Mouse (Mus musculus) embryonic fibroblast, embryonic 13.5 days (primary cell): ENCODE data around the gene Dbt. TPM values are rescaled to one million over a fixed set of nuclear protein-coding genes. Genes with fewer than 3 reads are reported as not detected.
"Not testable (repeated sequence)": the region's sequence is repeated elsewhere in the genome, so short reads cannot be mapped to it uniquely, and the experiment has no call there.

ENCODE experiments used
- H3K27ac ChIP-seq: 2 replicates; pipeline ENCODE4 v1.5.1; 2012; ENCODE audit warnings: low read length, control low read depth, inconsistent platforms; ENCODE audit not compliant: insufficient read depth
- H3K4me1 ChIP-seq: 2 replicates; pipeline ENCODE4 v1.6.1; 2011; ENCODE audit warnings: low read length; ENCODE audit not compliant: control insufficient read depth, insufficient read depth
- H3K4me3 ChIP-seq: 2 replicates; pipeline ENCODE4 v1.5.1; 2011; ENCODE audit warnings: mild to moderate bottlenecking, control low read depth, low read length; ENCODE audit not compliant: insufficient read depth
- CTCF ChIP-seq: IDR thresholded peaks from 2 replicates; pipeline ENCODE4 v1.5.1; 2011; ENCODE audit warnings: mild to moderate bottlenecking, control low read depth, low read length, moderate library complexity, borderline replicate concordance; ENCODE audit not compliant: insufficient read depth
- POLR2A ChIP-seq: IDR thresholded peaks from 2 replicates; pipeline ENCODE4 v1.6.1; 2011; ENCODE audit warnings: low read depth, mild to moderate bottlenecking, control low read depth, low read length, moderate library complexity
- polyA plus RNA-seq: library from polyadenylated mRNA; stranded (reverse); fragments of >200 nt; gene quantifications from 2 replicates; pipeline ENCODE4 v1.2.4, GENCODE M21; 2011; ENCODE audit warnings: low read depth; ENCODE audit not compliant: missing spikeins, insufficient read length

Dbt gene
- polyA plus RNA-seq, 1 experiment: 22.8 TPM

DNA sequence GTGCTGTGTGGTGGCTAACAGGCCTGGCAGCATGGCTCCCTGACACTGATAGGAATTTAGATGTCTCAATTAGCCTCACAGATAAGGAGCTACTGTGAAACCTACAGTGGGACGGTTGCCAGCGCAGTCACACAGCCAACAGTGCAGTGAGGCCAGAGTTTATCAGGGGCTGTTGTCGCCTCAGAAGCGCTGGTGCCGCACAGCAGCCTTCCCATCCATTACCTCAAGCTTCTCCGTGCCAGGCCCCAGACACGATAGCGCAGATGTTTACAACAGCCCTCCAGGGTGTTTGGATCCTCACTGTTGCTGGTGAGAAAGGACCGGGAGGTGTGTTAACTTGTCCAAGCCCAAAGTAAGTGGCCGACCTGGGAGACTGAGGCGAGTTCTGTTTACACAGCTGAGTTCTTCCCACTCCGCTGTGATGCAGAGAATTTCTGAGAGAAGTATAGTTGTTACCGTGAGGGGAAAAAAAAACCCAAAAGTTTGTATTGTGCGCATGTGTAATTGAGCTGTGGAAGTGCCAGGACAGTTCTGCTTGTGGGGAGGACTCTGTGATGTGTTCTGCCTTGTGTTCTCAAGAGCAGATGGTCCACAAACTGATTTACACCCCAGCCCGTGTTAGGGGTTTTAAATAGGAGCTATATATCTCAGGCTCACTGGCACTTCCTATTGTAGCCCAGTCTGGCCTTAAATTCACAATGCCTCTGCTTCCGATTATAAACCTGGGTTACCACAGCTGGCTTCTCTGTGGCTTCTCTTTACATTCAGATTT is 23.7 kb downstream of the Dbt start:
- no peak overlapping the region for H3K27ac ChIP-seq
- H3K4me1 ChIP-seq: no peaks in the 10 kb centered on the region; the same call in 1 of the 2 replicates
- TF ChIP-seq POLR2A (no peak), CTCF (no peak)
- no peak overlapping the region for H3K4me3 ChIP-seq

DNA sequence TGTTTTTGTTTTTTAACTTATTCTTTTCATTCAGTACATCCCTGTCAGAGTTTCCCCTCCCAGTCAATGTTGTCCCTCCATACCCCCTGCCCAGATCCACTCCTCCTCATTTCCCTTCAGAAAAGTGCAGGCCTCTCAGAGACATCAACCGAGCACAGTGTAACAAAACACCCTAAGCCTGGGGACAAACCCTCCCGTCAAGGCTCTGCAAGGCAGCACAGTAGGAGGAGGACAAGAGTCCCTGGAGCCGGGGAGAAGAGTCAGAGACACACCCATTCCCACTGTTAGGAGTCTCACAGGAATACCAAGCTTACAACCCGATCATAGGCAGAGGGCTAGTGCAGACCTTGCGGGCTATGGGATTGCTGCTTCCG is 24.3 kb downstream of the Dbt start:
- TF ChIP-seq CTCF (no peak), POLR2A (no peak)
- H3K27ac ChIP-seq: no peak overlapping the region
- H3K4me3 ChIP-seq: no peak overlapping the region
- no peaks in the 10 kb centered on the region; the same call in 1 of the 2 replicates for H3K4me1 ChIP-seq

DNA sequence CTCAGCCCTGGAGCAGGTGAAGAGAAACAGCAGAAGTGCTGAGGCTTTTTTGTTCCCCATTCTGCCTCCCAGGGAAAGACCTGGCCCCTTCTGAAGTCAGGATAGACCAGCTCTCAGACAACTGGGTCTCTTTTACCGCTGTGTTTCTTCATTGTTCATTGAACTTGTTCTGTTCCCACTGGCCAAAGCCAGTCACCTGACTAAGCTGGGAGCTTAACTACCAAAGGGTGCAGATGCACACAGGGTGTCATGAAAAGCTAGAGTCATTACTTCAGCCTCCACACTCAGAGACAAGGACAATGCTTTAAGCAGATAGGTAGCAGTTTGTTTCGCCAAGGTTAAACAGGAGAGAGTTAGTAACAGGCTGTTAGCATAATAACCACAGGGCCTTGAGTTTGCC is 29.2 kb downstream of the Dbt start:
- TF ChIP-seq POLR2A (no peak), CTCF (no peak)
- H3K27ac ChIP-seq: no peak overlapping the region

DNA sequence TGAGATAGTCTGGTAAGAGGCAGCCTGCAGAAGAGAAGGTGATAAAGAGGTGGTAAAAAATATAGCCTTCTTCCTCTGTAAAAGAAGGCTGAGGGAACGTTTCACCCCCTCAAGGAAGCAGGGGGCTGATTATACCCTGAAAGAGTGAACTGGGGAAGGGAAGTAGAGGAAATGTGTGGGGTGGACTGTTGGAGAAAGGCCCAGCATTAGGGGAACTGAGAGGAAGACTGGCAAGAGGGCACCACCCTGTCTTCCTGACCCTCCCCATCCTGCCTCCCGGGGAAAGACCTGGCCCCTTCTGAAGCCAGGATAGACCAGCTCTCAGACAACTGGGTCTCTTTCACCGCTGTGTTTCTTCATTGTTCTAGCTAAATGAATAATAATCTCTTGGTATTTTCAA is 29.7 kb downstream of the Dbt start:
- no peaks in the 10 kb centered on the region for H3K4me1 ChIP-seq
- TF ChIP-seq POLR2A: no peak
- TF ChIP-seq CTCF: no peak
- H3K27ac ChIP-seq: no peak overlapping the region
- H3K4me3 ChIP-seq: no peak overlapping the region

More for the DNA sequence above, 29.2 kb downstream of the Dbt start:
- no peak overlapping the region for H3K4me3 ChIP-seq
- H3K4me1 ChIP-seq: no peaks in the 10 kb centered on the region

DNA sequence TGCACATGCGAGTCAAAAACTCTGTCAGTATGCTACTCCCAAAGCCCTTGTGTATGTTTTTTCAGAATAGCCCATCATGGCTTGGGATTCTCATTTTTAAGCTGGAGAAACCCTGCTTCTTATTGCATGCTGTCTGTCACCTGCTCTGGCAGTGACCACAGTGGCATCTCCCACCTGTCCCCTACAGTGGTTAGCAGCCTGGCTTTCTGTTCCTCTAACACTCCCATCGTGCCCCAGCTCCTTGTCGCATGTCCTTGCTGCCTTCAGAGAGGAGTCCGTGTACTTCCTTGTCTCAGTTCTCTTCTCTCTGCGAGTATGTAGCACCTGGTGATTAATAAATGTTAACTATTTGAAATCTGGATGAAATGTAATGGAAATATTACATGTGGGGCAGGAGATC is 34.6 kb downstream of the Dbt start:
- Histone ChIP-seq H3K27ac (no peak overlapping the region), H3K4me1 (peaks cover 6% of the 10 kb centered on the region), H3K4me3 (no peak overlapping the region)
- TF ChIP-seq POLR2A: no peak
- no peak for TF ChIP-seq CTCF

DNA sequence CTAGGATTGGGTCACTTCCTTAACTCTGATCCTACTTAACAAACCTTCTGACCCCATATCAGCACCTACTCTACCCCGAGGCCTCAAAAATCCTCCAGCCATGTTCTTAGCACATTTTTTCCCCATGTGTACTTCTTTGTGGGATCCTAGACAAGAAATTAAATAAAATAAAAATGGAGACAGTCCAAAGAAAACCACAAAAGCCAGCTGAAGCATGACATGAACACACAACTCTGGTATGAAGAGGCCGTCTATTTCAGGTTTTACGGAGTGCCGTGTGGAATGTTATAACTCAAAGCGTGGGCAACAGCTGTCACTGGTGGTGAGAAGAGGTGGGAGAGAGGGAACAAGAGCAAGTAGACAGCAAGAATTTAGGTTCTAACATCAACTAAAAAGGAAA is 38.5 kb downstream of the Dbt start:
- peaks cover 6% of the 10 kb centered on the region for H3K4me1 ChIP-seq
- TF ChIP-seq CTCF: no peak
- TF ChIP-seq POLR2A: no peak
- H3K27ac ChIP-seq: peak overlapping the region; percentile 81; the same call in 1 of the 2 replicates
- no peak overlapping the region for H3K4me3 ChIP-seq

DNA sequence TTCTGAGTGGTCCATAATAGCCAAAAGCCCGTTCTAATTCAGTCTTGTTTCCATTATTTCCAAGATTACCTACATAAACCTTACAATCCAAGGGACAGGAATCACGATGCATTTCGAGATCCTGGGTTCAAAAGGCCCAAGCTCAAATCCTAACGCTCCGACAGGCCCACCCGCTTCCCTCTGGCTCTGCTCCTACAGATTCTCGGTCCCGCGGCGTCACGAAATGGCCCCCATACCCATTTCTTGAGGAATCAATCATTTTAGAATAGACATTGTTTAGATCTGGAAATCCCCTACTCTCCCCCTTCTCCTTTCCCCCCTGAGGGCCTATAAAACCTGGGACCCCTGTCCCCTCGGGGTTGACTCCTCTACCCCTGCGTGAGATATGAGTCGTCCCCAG is 48.4 kb downstream of the Dbt start:
- H3K27ac ChIP-seq, H3K4me3 ChIP-seq, H3K4me1 ChIP-seq: not testable (repeated sequence)

DNA sequence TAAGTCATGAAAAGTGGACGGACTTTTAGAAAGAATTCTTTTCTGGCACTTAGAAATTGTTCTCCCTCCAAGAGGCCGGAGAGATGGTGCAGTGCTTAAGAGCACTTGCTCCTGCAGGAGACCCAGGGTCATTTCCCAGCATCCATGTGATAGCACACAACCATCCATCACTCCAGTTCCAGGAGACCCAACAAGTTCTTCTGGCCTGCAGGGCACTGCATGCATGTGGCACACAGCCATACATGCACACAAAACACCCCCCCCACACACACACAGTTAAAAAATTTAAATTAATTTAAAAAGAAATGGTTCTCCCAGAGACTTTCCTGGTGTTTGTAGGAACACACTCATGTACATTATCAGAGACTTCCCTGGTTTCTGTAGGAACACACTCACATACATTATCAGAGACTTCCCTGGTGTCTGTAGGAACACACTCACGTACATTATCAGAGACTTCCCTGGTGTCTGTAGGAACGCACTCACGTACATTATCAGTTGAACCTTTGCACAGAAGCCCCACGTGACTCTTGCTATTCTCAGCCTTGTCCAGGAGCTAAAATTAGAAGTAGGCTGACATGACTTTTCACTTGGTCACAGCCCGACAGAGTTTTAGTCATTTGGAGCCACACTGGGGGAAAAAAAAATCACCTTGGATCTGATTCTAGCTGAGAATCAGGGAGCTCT is 49.7 kb downstream of the Dbt start, which contains the start of gene Lrrc39:
Gene Lrrc39 (plus strand): TSS at position 566 of the 687 bp plus-strand sequence.
- H3K4me1 ChIP-seq: no peaks in the 10 kb centered on the region
- TF ChIP-seq POLR2A (no peak), CTCF (no peak)
- H3K27ac ChIP-seq: peak within 1 kb of the TSS; percentile 27; the same call in 1 of the 2 replicates
- H3K4me3 ChIP-seq: no peak within 1 kb of the TSS

DNA sequence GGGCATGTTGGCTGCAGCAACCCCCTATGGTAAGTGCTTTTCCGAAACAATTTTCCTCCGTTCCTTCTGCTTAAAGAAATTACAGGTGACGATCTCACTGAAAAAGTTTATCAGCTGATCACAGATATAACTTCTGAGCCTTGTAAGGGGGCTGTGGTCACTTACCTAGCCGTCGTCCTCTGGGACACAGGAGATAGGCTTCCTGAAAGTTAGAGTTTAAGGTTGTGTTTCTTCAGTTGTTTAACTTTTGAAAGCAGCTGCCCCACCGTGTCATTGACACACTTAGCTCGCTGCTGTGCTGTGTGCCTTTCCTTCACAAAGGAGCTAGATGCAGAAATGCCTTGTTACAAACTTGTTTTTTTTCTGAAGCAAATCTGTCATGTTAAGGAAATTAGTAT is 50.2 kb downstream of the Dbt start:
- Histone ChIP-seq H3K4me1 (no peaks in the 10 kb centered on the region), H3K27ac (no peak overlapping the region), H3K4me3 (no peak overlapping the region)
- TF ChIP-seq CTCF: no peak
- no peak for TF ChIP-seq POLR2A

DNA sequence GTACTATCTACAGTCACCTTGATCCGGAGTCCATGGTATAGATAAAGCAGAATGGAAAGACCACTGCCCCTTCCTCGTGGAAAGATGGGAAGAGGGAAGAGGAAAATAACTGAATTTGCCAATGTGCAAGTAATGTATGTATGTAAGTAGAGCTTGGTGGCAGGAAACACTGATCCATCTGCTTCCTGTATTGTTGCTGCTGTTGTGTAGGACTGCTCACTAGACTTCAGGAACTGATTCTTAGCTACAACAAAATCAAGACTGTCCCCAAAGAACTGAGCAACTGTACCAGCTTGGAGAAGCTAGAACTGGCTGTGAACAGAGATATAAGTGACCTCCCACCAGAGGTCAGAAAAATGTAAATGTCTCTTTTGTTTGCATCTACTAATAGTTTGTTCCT is 57.8 kb downstream of the Dbt start:
- Histone ChIP-seq H3K4me1 (no peaks in the 10 kb centered on the region), H3K4me3 (no peak overlapping the region), H3K27ac (no peak overlapping the region)
- TF ChIP-seq POLR2A: no peak
- TF ChIP-seq CTCF: no peak
